24 mouse cellular contexts compared by ENCODE assay signal in the genomic region with DNA sequence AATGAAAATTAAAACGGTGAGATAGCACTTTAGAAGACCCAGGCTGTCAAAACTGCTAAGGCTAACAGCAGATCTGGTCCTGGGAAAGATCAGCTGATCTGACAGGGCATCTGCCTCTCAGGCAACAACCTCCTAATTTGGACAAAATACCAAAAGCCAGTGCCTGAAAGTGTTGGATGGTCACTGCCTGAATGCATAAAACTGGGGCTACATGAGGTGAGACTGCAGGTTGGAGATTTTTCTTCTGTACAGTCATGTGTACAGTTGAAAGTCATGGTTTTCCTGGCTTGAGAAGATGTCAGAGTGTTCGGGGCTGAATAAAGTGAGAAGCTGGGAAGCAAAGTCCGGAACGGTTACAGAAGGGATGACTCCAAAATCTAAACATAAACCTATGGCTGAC. TPM values are rescaled to one million over a fixed set of nuclear protein-coding genes. Genes with fewer than 3 reads are reported as not detected.
A peak's percentile ranks its signal among the peaks of the same experiment; 100 is the strongest.
DNase-seq lines count a peak whose midpoint lies in the region; ATAC-seq lines count a peak whose summit lies in the region.
"Had no signal": no experiment of that assay in that cellular context is flagged by ENCODE, and none has a peak within 500 bp of the region (broad histone marks: within the 10 kb centered on the region; RNA-seq: fewer than 3 reads in every experiment).

No protein-coding gene starts in this region.

- H3K27me3 ChIP-seq in midbrain, embryonic 11.5 days (ENCODE audit: control insufficient read depth, insufficient read depth, low read length): peaks cover 23% of the 10 kb centered on the region
- H3K27me3 ChIP-seq in midbrain, embryonic 13.5 days: peaks cover 45% of the 10 kb centered on the region

- peaks cover 3% of the 10 kb centered on the region for H3K4me1 ChIP-seq in midbrain, embryonic 11.5 days (ENCODE audit: control insufficient read depth, insufficient read depth, low read length)
- peaks cover 13% of the 10 kb centered on the region for H3K4me1 ChIP-seq in midbrain, embryonic 13.5 days (replicated peaks)
- H3K4me1 ChIP-seq: embryonic facial prominence, embryonic 12.5 days had no signal

- no peaks in the 10 kb centered on the region for H3K36me3 ChIP-seq in midbrain, embryonic 11.5 days (ENCODE audit: control insufficient read depth, insufficient read depth, low read length)
- no peaks in the 10 kb centered on the region for H3K36me3 ChIP-seq in midbrain, embryonic 13.5 days
- H3K36me3 ChIP-seq: embryonic facial prominence, embryonic 10.5 days; embryonic facial prominence, embryonic 12.5 days; forebrain, embryonic 15.5 days; G1E had no signal

- DNase-seq in cerebellum, adult 11 months: peak; percentile 1
- no peak for DNase-seq in cerebellum, postnatal 4 days (ENCODE audit: low spot score in 2 of 2)
- DNase-seq in heart, adult 11 months: peak; percentile 62
- no peak for DNase-seq in heart, adult 18-20 months
- peak; percentile 59 for DNase-seq in midbrain, embryonic 11.5 days (ENCODE audit: low spot score, missing footprints)
- DNase-seq: adrenal gland, adult 8-10 months; adrenal gland, postnatal 14 days; adrenal gland, postnatal 36 days; B cell, adult 2 months; cerebellum, adult 18-20 months; cerebellum, adult 8-10 months; cerebellum, postnatal 14 days; cerebellum, postnatal 36 days; forebrain, postnatal 0 days had no signal

- H3K4me2 ChIP-seq in midbrain, embryonic 11.5 days: no peak overlapping the region
- no peak overlapping the region for H3K4me2 ChIP-seq in midbrain, embryonic 13.5 days (replicated peaks)
- H3K4me2 ChIP-seq: embryonic facial prominence, embryonic 12.5 days; forebrain, embryonic 13.5 days; forebrain, embryonic 15.5 days had no signal

- H3K4me3 ChIP-seq in midbrain, embryonic 11.5 days (ENCODE audit: low read depth, low read length): no peak overlapping the region
- no peak overlapping the region for H3K4me3 ChIP-seq in midbrain, embryonic 13.5 days (replicated peaks)
- H3K4me3 ChIP-seq: embryonic facial prominence, embryonic 10.5 days; embryonic facial prominence, embryonic 12.5 days; forebrain, embryonic 13.5 days; forebrain, embryonic 15.5 days had no signal

- no peaks in the 10 kb centered on the region for H3K9me3 ChIP-seq in midbrain, embryonic 11.5 days (ENCODE audit: control insufficient read depth, low read length)
- H3K9me3 ChIP-seq in midbrain, embryonic 13.5 days: no peaks in the 10 kb centered on the region
- H3K9me3 ChIP-seq: embryonic facial prominence, embryonic 10.5 days; embryonic facial prominence, embryonic 12.5 days; forebrain, embryonic 13.5 days; forebrain, embryonic 15.5 days had no signal

- 85% methylated on average over 4 of the region's 4 CpGs for WGBS in midbrain, embryonic 11.5 days
- 86% methylated on average over 4 of the region's 4 CpGs for WGBS in midbrain, embryonic 13.5 days

- no peak for ATAC-seq in midbrain, embryonic 11.5 days (ENCODE audit: low FRiP score)
- no peak for ATAC-seq in midbrain, embryonic 13.5 days
- ATAC-seq: activated CD4-positive, CD25-positive, alpha-beta regulatory T cell, adult 4 months; forebrain, embryonic 13.5 days; forebrain, embryonic 15.5 days; forebrain, postnatal 0 days; Patski had no signal

- no peak overlapping the region for H3K9ac ChIP-seq in midbrain, embryonic 11.5 days (ENCODE audit: low read length)
- H3K9ac ChIP-seq in midbrain, embryonic 13.5 days (replicated peaks): no peak overlapping the region
- H3K9ac ChIP-seq: embryonic facial prominence, embryonic 12.5 days; forebrain, embryonic 13.5 days; forebrain, embryonic 15.5 days; forebrain, postnatal 0 days had no signal

- H3K27ac ChIP-seq in midbrain, embryonic 11.5 days (ENCODE audit: low read depth, low read length): no peak overlapping the region
- no peak overlapping the region for H3K27ac ChIP-seq in midbrain, embryonic 13.5 days
- H3K27ac ChIP-seq: embryonic facial prominence, embryonic 10.5 days; embryonic facial prominence, embryonic 12.5 days; forebrain, embryonic 13.5 days; forebrain, embryonic 15.5 days had no signal

RNA-seq across cellular contexts. Expression of a gene that starts 15.5 kb away (rescaled TPM):
- under 1 TPM; 0.10 to 0.13 TPM for total RNA-seq in heart, adult 18-20 months (2021)
- polyA plus RNA-seq in midbrain, embryonic 11.5 days (2014; fragmentation: Nextera tagmentation; extraction: Ambion mirVana): 0.29 and 0.56 TPM in 2 replicates
- polyA plus RNA-seq in midbrain, embryonic 13.5 days (2015; fragmentation: Nextera tagmentation; extraction: Ambion mirVana): 0.32 and 0.35 TPM in 2 replicates
- polyA plus RNA-seq: activated CD4-positive, CD25-positive, alpha-beta regulatory T cell, adult 4 months; CD4-positive, CD25-positive, alpha-beta regulatory T cell, adult 4 months; Patski had no signal

RNA-seq across cellular contexts. Expression of a gene that starts 16.6 kb away (rescaled TPM):
- total RNA-seq in heart, adult 18-20 months (2021): under 1 TPM; 0.15 to 0.18 TPM
- 0.25 and 0.31 TPM in 2 replicates for polyA plus RNA-seq in midbrain, embryonic 11.5 days (2014; fragmentation: Nextera tagmentation; extraction: Ambion mirVana)
- polyA plus RNA-seq in midbrain, embryonic 13.5 days (2015; fragmentation: Nextera tagmentation; extraction: Ambion mirVana): 0.62 and 0.70 TPM in 2 replicates
- total RNA-seq: CH12.LX had no signal
- polyA plus RNA-seq: activated CD4-positive, CD25-positive, alpha-beta regulatory T cell, adult 4 months; CD4-positive, CD25-positive, alpha-beta regulatory T cell, adult 4 months; G1E; Patski had no signal

RNA-seq across cellular contexts. Expression of a gene that starts 45.1 kb away (rescaled TPM):
- total RNA-seq in heart, adult 18-20 months (2021): 10 to 100 TPM; 82.5 to 98.2 TPM
- polyA plus RNA-seq in midbrain, embryonic 11.5 days (2014; fragmentation: Nextera tagmentation; extraction: Ambion mirVana): 39.6 and 41.8 TPM in 2 replicates
- 43.4 and 46.9 TPM in 2 replicates for polyA plus RNA-seq in midbrain, embryonic 13.5 days (2015; fragmentation: Nextera tagmentation; extraction: Ambion mirVana)
- total RNA-seq: G1E had no signal
- polyA plus RNA-seq: G1E had no signal

Comparison
In these comparisons a context has a peak if more than half of its experiments do, and no peak if none do; other contexts are left out.
1. DNase-seq: peak in cerebellum, adult 11 months (single experiment), heart, adult 11 months (single experiment) and midbrain, embryonic 11.5 days (single experiment); none in cerebellum, postnatal 4 days (0 of 2) and heart, adult 18-20 months (0 of 2).